Mouse (Mus musculus) heart, postnatal 0 days (tissue): Measurements from ENCODE around the gene 9630041A04Rik.

Experiments
- CTCF ChIP-seq: IDR thresholded peaks from 2 replicates; pipeline ENCODE4 v1.5.1; 2016; ENCODE audit warnings: antibody characterized with exemption, control low read depth, low read depth
- EP300 ChIP-seq: IDR thresholded peaks from 2 replicates; pipeline ENCODE4 v1.6.1; 2016; ENCODE audit warnings: antibody characterized with exemption, low read depth

DNA sequence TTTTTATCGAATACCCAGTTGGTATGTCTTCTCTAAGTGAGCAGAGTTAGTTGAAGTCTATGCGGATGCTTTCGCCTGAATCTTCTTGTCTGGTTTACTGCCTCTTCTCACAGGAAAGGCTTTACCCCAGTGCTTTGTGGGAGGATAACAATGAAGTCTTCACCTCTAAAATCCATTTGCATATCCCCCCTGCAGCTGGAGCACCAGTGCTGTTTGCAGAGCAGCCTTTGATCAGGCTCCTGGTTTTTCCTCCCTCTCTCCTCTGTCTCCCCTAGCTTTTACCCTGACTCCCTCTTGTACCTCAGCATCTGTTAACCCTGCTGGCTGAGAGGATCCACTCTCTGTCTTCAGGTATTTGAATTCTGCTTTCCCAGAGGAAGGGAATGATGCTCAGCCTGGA is 88.5 kb downstream of the 9630041A04Rik start:
- TF ChIP-seq CTCF (no peak), EP300 (no peak)
